Mouse (Mus musculus) neural tube, postnatal 0 days (tissue): ENCODE data around the gene Oxa1l. TPM values are rescaled to one million over a fixed set of nuclear protein-coding genes. Genes with fewer than 3 reads are reported as not detected.

ENCODE experiments used
- polyA plus RNA-seq: library from polyadenylated mRNA; unstranded; fragments of >200 nt; fragmentation: Nextera tagmentation; extraction: Ambion mirVana; gene quantifications from 2 replicates; pipeline ENCODE4 v1.2.1, GENCODE M21; 2015

The Oxa1l gene
- 75.3 and 75.9 TPM in 2 replicates for polyA plus RNA-seq

DNA sequence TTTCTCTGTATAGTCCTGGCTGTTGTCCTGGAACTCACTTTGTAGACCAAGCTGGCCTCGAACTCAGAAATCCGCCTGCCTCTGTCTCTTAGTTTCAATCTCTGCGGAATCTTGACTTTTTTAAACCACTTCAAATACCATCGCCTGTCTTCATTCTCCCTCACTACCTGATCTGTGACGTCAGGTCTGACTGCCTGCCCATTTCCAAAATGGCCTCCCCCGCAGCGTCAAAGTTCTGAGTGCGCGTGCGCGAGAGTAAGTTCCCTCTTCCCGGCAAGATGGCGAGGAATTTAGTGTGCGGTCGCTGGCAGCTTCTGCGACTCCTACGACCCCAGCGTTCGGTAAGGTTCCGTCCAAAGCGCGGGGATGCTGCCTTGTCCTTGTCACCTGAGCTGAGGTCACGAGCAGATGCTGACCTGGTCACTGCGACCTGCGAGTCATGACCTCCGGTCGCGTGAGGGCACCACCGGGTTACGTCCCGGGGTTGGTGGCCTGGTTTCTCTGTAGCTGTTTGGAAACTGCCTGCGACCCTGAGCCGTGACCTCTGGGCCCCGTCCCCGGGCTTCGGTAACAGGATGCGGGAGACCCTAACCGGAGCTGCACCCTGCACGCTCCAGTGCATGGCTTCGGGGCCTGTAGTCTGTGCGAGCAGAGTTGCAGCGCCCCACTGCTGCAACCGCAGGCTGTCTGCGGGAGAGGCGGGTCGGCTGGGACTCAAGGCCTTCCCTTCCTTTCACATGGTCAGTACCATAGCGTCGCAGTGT, at the start of gene Oxa1l:
TSS of gene Oxa1l (plus strand) at position 258 of the 764 bp plus-strand sequence.

DNA sequence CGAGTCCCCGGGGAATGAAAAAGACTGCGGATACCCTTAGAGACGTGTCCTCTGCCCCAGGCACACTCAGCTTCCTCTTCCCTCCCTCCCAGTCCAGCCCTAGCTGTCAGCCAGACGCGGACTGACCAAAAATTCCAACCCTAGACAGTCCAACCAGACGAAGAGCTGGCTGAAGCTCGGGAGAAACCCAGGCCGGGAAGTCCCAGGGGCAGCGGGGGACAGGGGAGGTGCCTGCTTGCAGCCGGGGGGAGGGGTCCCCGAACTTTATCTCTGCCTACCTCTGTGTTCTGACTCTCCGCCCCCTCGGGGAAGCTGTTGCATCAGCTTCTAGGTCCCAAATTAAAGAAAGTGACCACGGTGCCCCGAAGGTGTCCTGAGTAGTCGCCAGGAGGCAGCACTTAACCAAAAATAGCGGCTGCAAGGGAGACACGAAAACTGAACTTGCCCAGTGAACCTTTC, 57.0 kb downstream of the Oxa1l start, which contains the start of gene Slc7a7:
TSS of gene Slc7a7 (minus strand) at position 158 of the 459 bp plus-strand sequence.

Other genes starting within 250 kb of the Oxa1l start
- 475 and 489 TPM in 2 replicates for gene Dad1, start 106.7 kb upstream of the Oxa1l start, polyA plus RNA-seq
- 85.2 and 91.3 TPM in 2 replicates for gene Abhd4, start 106.6 kb upstream of the Oxa1l start, polyA plus RNA-seq
- gene Olfr49, start 75.9 kb upstream of the Oxa1l start, polyA plus RNA-seq = not detected in 2 replicates
- gene Slc7a7, start 56.9 kb downstream of the Oxa1l start, polyA plus RNA-seq = 4.7 and 5.0 TPM in 2 replicates
- gene Mrpl52, start 66.1 kb downstream of the Oxa1l start, polyA plus RNA-seq = 297 and 329 TPM in 2 replicates
- 56.7 and 58.8 TPM in 2 replicates for gene Mmp14, start 70.8 kb downstream of the Oxa1l start, polyA plus RNA-seq
- 40.6 and 41.8 TPM in 2 replicates for gene Lrp10, start 103.3 kb downstream of the Oxa1l start, polyA plus RNA-seq
- gene Rem2, start 115.3 kb downstream of the Oxa1l start, polyA plus RNA-seq = 23.2 and 23.7 TPM in 2 replicates
- gene Prmt5, start 156.7 kb downstream of the Oxa1l start, polyA plus RNA-seq = 72.7 and 80.7 TPM in 2 replicates
- 23.6 and 23.9 TPM in 2 replicates for gene Haus4, start 193.8 kb downstream of the Oxa1l start, polyA plus RNA-seq
- gene Ajuba, start 216.7 kb downstream of the Oxa1l start, polyA plus RNA-seq = 4.7 and 4.9 TPM in 2 replicates
- 3.2 and 4.7 TPM in 2 replicates for gene 4931414P19Rik, start 245.2 kb downstream of the Oxa1l start, polyA plus RNA-seq